Mouse (Mus musculus): ENCODE results near the gene Tox4. TPM values are rescaled to one million over a fixed set of nuclear protein-coding genes. Genes with fewer than 3 reads are reported as not detected.

Tox4 gene
- total RNA-seq, 2 experiments from 2014 or later: 43.5 to 46.1 TPM

Other genes with a start within 250 kb of the Tox4 start
- not detected for gene Olfr221, start 236.7 kb upstream of the Tox4 start, total RNA-seq (2021)
- gene Hnrnpc, start 175.1 kb upstream of the Tox4 start, total RNA-seq (2021): 10 to 100 TPM; 71.0 to 74.4 TPM
- not detected for gene Rpgrip1, start 168.4 kb upstream of the Tox4 start, total RNA-seq (2021)
- 10 to 100 TPM; 10.1 to 13.7 TPM for gene Supt16, start 81.7 kb upstream of the Tox4 start, total RNA-seq (2021)
- gene Chd8, start 21.4 kb upstream of the Tox4 start, total RNA-seq (2021): 10 to 100 TPM; 26.6 to 30.8 TPM
- gene Rab2b, start 399 bp downstream of the Tox4 start, total RNA-seq (2021): 1 to 10 TPM; 2.0 to 3.0 TPM
- gene Mettl3, start 26.0 kb downstream of the Tox4 start, total RNA-seq (2021): 10 to 100 TPM; 11.4 to 14.2 TPM
- under 1 TPM; 0.56 to 0.79 TPM for gene Sall2, start 49.6 kb downstream of the Tox4 start, total RNA-seq (2021)
- gene Olfr1513, start 77.3 kb downstream of the Tox4 start, total RNA-seq (2021): not detected
- not detected for gene Olfr1512, start 100.0 kb downstream of the Tox4 start, total RNA-seq (2021)
- gene Olfr1511, start 118.2 kb downstream of the Tox4 start, total RNA-seq (2021): not detected
- gene Olfr1510, start 135.2 kb downstream of the Tox4 start, total RNA-seq (2021): not detected
- gene Olfr1509, start 163.8 kb downstream of the Tox4 start, total RNA-seq (2021): not detected
- not detected for gene Olfr1508, start 188.3 kb downstream of the Tox4 start, total RNA-seq (2021)
- not detected for gene Olfr1507, start 216.6 kb downstream of the Tox4 start, total RNA-seq (2021)